Mouse (Mus musculus): ENCODE data around the gene Ecm1.

DNA sequence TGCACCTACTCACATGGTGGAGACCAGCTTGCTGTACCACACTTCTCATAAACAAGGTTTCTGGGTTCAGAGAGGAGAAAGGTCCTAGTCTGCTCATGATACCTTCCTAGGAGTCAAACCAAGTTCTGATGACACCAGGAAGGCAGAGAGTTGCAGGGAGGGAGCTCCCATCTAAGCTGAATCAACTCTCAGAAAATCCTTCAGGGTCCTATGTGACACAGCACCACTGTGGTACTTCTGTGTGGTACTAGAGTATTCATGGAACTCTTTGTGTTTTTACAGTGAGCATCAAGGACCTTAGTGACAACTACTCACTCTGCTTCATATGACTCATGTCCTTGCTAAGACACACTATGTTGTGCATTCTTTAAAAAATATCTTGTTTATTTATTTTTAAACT is 21.3 kb upstream of the Ecm1 start:
- TF ChIP-seq CTCF (IDR thresholded peaks at IDR 0.05; ENCODE audit: low read depth) (no peak), EP300 (IDR thresholded peaks at IDR 0.05; ENCODE audit: low read depth) (no peak)

Measured in liver, postnatal 0 days (tissue).